Mouse (Mus musculus): ENCODE measurements around the gene Unc80. TPM values are rescaled to one million over a fixed set of nuclear protein-coding genes. Genes with fewer than 3 reads are reported as not detected.

Gene Unc80
- total RNA-seq (2021), result 100 to 1,000 TPM; 247 to 270 TPM
- long read RNA-seq, experiment 1, partial matches to known transcripts, result 20 of 29 reads
- long read RNA-seq, experiment 1, other reads (novel, unspliced or antisense), result 8 of 29 reads
- long read RNA-seq, experiment 2, partial matches to known transcripts, result 23 of 34 reads
- long read RNA-seq, experiment 2, other reads (novel, unspliced or antisense), result 11 of 34 reads

GRCm38 (mm10) chr1:66467821-66468703 is at the start of gene Unc80:
Gene Unc80, plus strand, starts transcription at chr1:66468367.
- intact Hi-C loops (cut with DNase I), result loop anchor here (2.0 to 10.0 kb wide), 3 partner anchors 29 to 363 kb away; no protein-coding TSS in a partner anchor
- DNase-seq (ENCODE audit: extremely low spot score in 1 of 2, low spot score in 2 of 2), result peak; percentile 70 to 78

GRCm38 (mm10) chr1:66426073-66426472 is 42.1 kb upstream of the Unc80 start:
- Histone ChIP-seq H3K4me3 (no peak overlapping the region), H3K27ac (no peak overlapping the region)
- no peak for TF ChIP-seq CTCF (IDR thresholded peaks at IDR 0.05)
- no peak for DNase-seq (ENCODE audit: extremely low spot score in 1 of 2, low spot score in 2 of 2)
- intact Hi-C loops (cut with DNase I), result no loop called here

More at GRCm38 (mm10) chr1:66467821-66468703, at the start of gene Unc80:
- peak within 1 kb of the TSS; percentile 71 for H3K4me3 ChIP-seq
- TF ChIP-seq CTCF (IDR thresholded peaks at IDR 0.05), result no peak
- H3K27ac ChIP-seq, result peak within 1 kb of the TSS; percentile 90

- TF ChIP-seq CTCF (IDR thresholded peaks at IDR 0.05), result no peak
- intact Hi-C loops (cut with DNase I), result no loop called here
- Histone ChIP-seq H3K4me3 (no peak overlapping the region), H3K27ac (0 out of 2 replicates have a peak overlapping the region, but pooled peaks have one; percentile 36)
- DNase-seq (ENCODE audit: extremely low spot score in 1 of 2, low spot score in 2 of 2), result no peak
Observed at GRCm38 (mm10) chr1:66430962-66431361, 37.2 kb upstream of the Unc80 start.

GRCm38 (mm10) chr1:66431472-66431871 is 36.7 kb upstream of the Unc80 start:
- DNase-seq (ENCODE audit: extremely low spot score in 1 of 2, low spot score in 2 of 2), result no peak
- intact Hi-C loops (cut with DNase I), result no loop called here
- no peak overlapping the region; the same call in 1 of the 2 replicates for H3K27ac ChIP-seq
- H3K4me3 ChIP-seq, result no peak overlapping the region
- TF ChIP-seq CTCF (IDR thresholded peaks at IDR 0.05), result no peak

- Histone ChIP-seq H3K27ac (no peak overlapping the region), H3K4me3 (no peak overlapping the region)
- DNase-seq (ENCODE audit: extremely low spot score in 1 of 2, low spot score in 2 of 2), result no peak
- TF ChIP-seq CTCF (IDR thresholded peaks at IDR 0.05), result no peak
- intact Hi-C loops (cut with DNase I), result loop anchor here (2.0 kb wide), 1 partner anchor 29 kb away; no protein-coding TSS in a partner anchor
Observed at GRCm38 (mm10) chr1:66438069-66438468, 30.1 kb upstream of the Unc80 start.

GRCm38 (mm10) chr1:66442922-66443321 is 25.2 kb upstream of the Unc80 start:
- no peak overlapping the region for H3K4me3 ChIP-seq
- TF ChIP-seq CTCF (IDR thresholded peaks at IDR 0.05), result no peak
- DNase-seq (ENCODE audit: extremely low spot score in 1 of 2, low spot score in 2 of 2), result no peak
- no peak overlapping the region for H3K27ac ChIP-seq
- intact Hi-C loops (cut with DNase I), result no loop called here

- Histone ChIP-seq H3K27ac (no peak overlapping the region), H3K4me3 (no peak overlapping the region)
- DNase-seq (ENCODE audit: extremely low spot score in 1 of 2, low spot score in 2 of 2), result no peak
- TF ChIP-seq CTCF (IDR thresholded peaks at IDR 0.05), result no peak
- intact Hi-C loops (cut with DNase I), result no loop called here
Observed at GRCm38 (mm10) chr1:66449471-66449870, 18.7 kb upstream of the Unc80 start.

GRCm38 (mm10) chr1:66456580-66456979 is 11.6 kb upstream of the Unc80 start:
- no peak for TF ChIP-seq CTCF (IDR thresholded peaks at IDR 0.05)
- no peak overlapping the region for H3K4me3 ChIP-seq
- DNase-seq (ENCODE audit: extremely low spot score in 1 of 2, low spot score in 2 of 2), result no peak
- intact Hi-C loops (cut with DNase I), result no loop called here
- no peak overlapping the region for H3K27ac ChIP-seq

- no peak for TF ChIP-seq CTCF (IDR thresholded peaks at IDR 0.05)
- intact Hi-C loops (cut with DNase I), result no loop called here
- no peak for DNase-seq (ENCODE audit: extremely low spot score in 1 of 2, low spot score in 2 of 2)
- Histone ChIP-seq H3K27ac (no peak overlapping the region), H3K4me3 (no peak overlapping the region)
Observed at GRCm38 (mm10) chr1:66457747-66458146, 10.4 kb upstream of the Unc80 start.

GRCm38 (mm10) chr1:66459394-66459793 is 8.8 kb upstream of the Unc80 start:
- intact Hi-C loops (cut with DNase I), result no loop called here
- no peak for TF ChIP-seq CTCF (IDR thresholded peaks at IDR 0.05)
- DNase-seq (ENCODE audit: extremely low spot score in 1 of 2, low spot score in 2 of 2), result no peak
- Histone ChIP-seq H3K27ac (no peak overlapping the region), H3K4me3 (no peak overlapping the region)

GRCm38 (mm10) chr1:66460850-66461249 is 7.3 kb upstream of the Unc80 start:
- Histone ChIP-seq H3K4me3 (no peak overlapping the region), H3K27ac (no peak overlapping the region)
- no peak for TF ChIP-seq CTCF (IDR thresholded peaks at IDR 0.05)
- intact Hi-C loops (cut with DNase I), result loop anchor here (10.0 kb wide), 1 partner anchor 356 kb away; no protein-coding TSS in a partner anchor
- DNase-seq (ENCODE audit: extremely low spot score in 1 of 2, low spot score in 2 of 2), result no peak

GRCm38 (mm10) chr1:66468704-66469020 is 495 bp downstream of the Unc80 start:
- DNase-seq (ENCODE audit: extremely low spot score in 1 of 2, low spot score in 2 of 2), result peak; percentile 22 to 33
- intact Hi-C loops (cut with DNase I), result loop anchor here (5.0 to 10.0 kb wide), 2 partner anchors 146 to 364 kb away; no protein-coding TSS in a partner anchor
- peak overlapping the region; percentile 71 for H3K4me3 ChIP-seq
- H3K27ac ChIP-seq, result peak overlapping the region; percentile 90
- TF ChIP-seq CTCF (IDR thresholded peaks at IDR 0.05), result no peak

All from left cerebral cortex, adult 2 months (tissue).